Mouse (Mus musculus) bone marrow macrophage, adult 2 months (primary cell): Measurements from ENCODE around the gene Tln2. TPM values are rescaled to one million over a fixed set of nuclear protein-coding genes. Genes with fewer than 3 reads are reported as not detected.
A peak's percentile ranks its signal among the peaks of the same experiment; 100 is the strongest.

ENCODE experiments used
- H3K27ac ChIP-seq: 2 replicates; pipeline ENCODE4 v1.5.1; 2012; ENCODE audit warnings: low read depth, low read length; ENCODE audit not compliant: insufficient read depth
- H3K4me1 ChIP-seq: 2 replicates; pipeline ENCODE4 v1.6.1; 2012; ENCODE audit warnings: low read length; ENCODE audit not compliant: control insufficient read depth, insufficient read depth
- H3K4me3 ChIP-seq: 2 replicates; pipeline ENCODE4 v1.5.1; 2012; ENCODE audit warnings: mild to moderate bottlenecking, low read length, moderate library complexity; ENCODE audit not compliant: insufficient read depth
- CTCF ChIP-seq: IDR thresholded peaks from 2 replicates; pipeline ENCODE4 v1.5.1; 2012; ENCODE audit warnings: low read depth, mild to moderate bottlenecking, low read length, moderate library complexity
- POLR2A ChIP-seq: IDR thresholded peaks from 2 replicates; pipeline ENCODE4 v1.6.1; 2012; ENCODE audit warnings: mild to moderate bottlenecking, low read depth, low read length, borderline replicate concordance
- polyA plus RNA-seq: library from polyadenylated mRNA; stranded (reverse); fragments of >200 nt; gene quantifications from 2 replicates; pipeline ENCODE4 v1.2.4, GENCODE M21; 2012; ENCODE audit not compliant: missing spikeins, insufficient read depth, insufficient read length

Tln2 gene
- polyA plus RNA-seq, 1 experiment, result 0.42 TPM

- Histone ChIP-seq H3K4me1 (no peaks in the 10 kb centered on the region; the same call in 1 of the 2 replicates), H3K27ac (no peak overlapping the region), H3K4me3 (no peak overlapping the region)
- TF ChIP-seq POLR2A, result no peak
These were observed 288.8 kb downstream of the Tln2 start for GRCm38 (mm10) chr9:67270734-67271133.

- no peaks in the 10 kb centered on the region; the same call in 1 of the 2 replicates for H3K4me1 ChIP-seq
- no peak overlapping the region for H3K4me3 ChIP-seq
- TF ChIP-seq CTCF, result no peak
- TF ChIP-seq POLR2A, result no peak
- H3K27ac ChIP-seq, result no peak overlapping the region
These were observed 289.4 kb downstream of the Tln2 start for GRCm38 (mm10) chr9:67270061-67270595.

GRCm38 (mm10) chr9:67267276-67267990, 292.1 kb downstream of the Tln2 start:
- Histone ChIP-seq H3K4me3 (no peak overlapping the region), H3K4me1 (no peaks in the 10 kb centered on the region; the same call in 1 of the 2 replicates), H3K27ac (no peak overlapping the region)
- TF ChIP-seq CTCF (no peak), POLR2A (no peak)

DNA sequence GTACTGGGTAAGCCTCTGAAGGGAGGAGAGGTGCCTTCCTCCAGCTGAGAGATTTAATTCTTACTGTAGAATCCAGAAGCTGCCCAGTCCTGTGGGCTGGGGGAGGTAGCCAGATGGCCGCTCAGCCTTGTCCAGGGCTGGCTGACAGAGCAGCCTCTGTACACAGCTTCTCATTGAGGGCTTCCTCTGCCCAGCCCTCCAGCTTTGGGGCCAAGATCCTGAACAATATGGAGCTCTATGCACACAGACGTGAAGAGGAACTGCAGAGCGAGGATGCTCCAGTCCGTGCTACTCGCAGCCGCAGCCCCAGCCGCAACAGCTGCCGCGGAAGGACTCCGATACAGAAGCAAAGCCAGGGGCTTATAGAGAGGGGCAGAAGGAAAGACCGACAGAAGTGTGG, 294.0 kb downstream of the Tln2 start:
- Histone ChIP-seq H3K4me3 (no peak overlapping the region), H3K4me1 (no peaks in the 10 kb centered on the region; the same call in 1 of the 2 replicates), H3K27ac (no peak overlapping the region)
- TF ChIP-seq POLR2A (no peak), CTCF (no peak)

DNA sequence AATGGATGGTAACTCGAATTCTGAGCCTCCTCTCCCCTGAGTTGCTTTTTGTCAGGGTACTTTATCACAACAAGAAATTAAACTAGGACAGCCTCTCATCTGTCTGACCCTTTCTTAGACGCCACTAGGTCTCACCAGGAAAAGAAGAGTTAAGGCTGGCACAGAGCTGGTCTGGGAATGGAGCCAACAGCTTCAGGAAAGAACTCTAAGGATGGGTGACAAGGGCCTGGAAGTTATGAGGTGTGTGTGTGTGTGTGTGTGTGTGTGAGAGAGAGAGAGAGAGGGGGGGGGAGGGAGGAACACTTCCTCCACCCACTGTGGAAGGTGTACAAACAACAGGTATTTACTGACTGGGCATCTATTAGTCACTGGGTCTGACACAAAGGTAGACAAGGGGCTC, 294.6 kb downstream of the Tln2 start:
- no peak overlapping the region for H3K4me3 ChIP-seq
- H3K4me1 ChIP-seq, result no peaks in the 10 kb centered on the region; the same call in 1 of the 2 replicates
- no peak overlapping the region for H3K27ac ChIP-seq
- TF ChIP-seq POLR2A (no peak), CTCF (no peak)

- Histone ChIP-seq H3K27ac (no peak overlapping the region), H3K4me3 (no peak overlapping the region), H3K4me1 (no peaks in the 10 kb centered on the region)
- TF ChIP-seq CTCF (no peak), POLR2A (no peak)
These were observed 298.5 kb downstream of the Tln2 start for GRCm38 (mm10) chr9:67260835-67261599.

GRCm38 (mm10) chr9:67250141-67250540, 309.4 kb downstream of the Tln2 start:
- no peak overlapping the region for H3K27ac ChIP-seq
- H3K4me1 ChIP-seq, result no peaks in the 10 kb centered on the region
- TF ChIP-seq POLR2A, result no peak
- no peak for TF ChIP-seq CTCF
- no peak overlapping the region for H3K4me3 ChIP-seq

DNA sequence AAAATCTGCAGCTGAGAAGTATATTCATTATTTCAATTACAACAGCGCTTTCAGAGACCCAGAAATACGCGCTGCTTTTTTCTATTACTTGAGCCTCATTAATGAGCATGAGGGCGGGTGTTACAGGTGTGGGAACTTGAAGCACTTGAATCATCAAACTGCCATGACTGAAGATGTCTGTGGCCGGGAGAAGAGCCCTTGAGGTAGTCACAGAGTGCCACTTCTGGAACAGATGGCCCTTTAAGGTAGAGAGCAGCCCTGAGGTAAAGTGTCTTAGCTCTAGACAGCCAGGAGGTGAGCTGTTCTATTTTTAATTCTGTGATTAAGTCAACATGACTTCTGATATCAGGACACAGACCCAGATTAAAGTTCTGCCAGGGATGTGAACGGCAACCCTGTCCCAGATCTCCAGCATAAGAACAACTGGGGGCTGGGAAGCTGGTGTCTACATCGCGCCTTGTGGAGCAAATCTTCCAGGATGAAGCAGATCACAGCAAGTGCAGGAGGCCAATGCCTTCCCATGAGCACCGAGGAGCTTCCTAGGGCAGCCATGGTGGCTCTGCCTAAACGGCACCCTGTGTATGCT, 312.0 kb downstream of the Tln2 start:
- no peaks in the 10 kb centered on the region for H3K4me1 ChIP-seq
- H3K27ac ChIP-seq, result no peak overlapping the region
- TF ChIP-seq POLR2A (no peak), CTCF (no peak)
- no peak overlapping the region for H3K4me3 ChIP-seq

DNA sequence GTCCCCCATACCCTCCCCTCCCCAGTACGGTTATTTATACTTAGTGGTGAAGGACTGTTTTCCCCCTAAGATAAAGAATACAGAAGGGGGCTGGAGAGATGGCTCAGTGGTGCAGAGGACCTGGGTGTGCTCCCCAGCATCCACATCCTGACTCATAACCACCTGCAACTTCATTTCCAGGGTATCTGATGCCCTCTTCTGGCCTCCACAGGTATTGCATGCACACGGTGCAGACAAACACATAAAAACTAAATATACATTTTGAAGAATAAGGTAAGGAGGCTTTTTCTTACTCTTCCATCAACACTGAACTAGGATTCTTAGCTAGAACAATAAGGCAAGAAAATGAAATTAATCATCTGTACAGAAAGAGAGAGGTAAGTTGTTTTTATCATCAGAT, 314.2 kb downstream of the Tln2 start:
- no peak overlapping the region for H3K4me3 ChIP-seq
- TF ChIP-seq POLR2A (no peak), CTCF (peak; percentile 31; the same call in 1 of the 2 replicates)
- no peak overlapping the region for H3K27ac ChIP-seq
- H3K4me1 ChIP-seq, result no peaks in the 10 kb centered on the region

- Histone ChIP-seq H3K4me1 (no peaks in the 10 kb centered on the region), H3K27ac (no peak overlapping the region), H3K4me3 (no peak overlapping the region)
- TF ChIP-seq CTCF (no peak), POLR2A (no peak)
These were observed 317.8 kb downstream of the Tln2 start for GRCm38 (mm10) chr9:67241683-67242082.
